Mouse (Mus musculus): ENCODE results near the gene Tas2r120. TPM values are rescaled to one million over a fixed set of nuclear protein-coding genes. Genes with fewer than 3 reads are reported as not detected.
"Not testable (repeated sequence)": the region's sequence is repeated elsewhere in the genome, so short reads cannot be mapped to it uniquely, and the experiment has no call there.

Tas2r120 gene
- not detected in 2 replicates for polyA plus RNA-seq (2012; rRNA removed)

DNA sequence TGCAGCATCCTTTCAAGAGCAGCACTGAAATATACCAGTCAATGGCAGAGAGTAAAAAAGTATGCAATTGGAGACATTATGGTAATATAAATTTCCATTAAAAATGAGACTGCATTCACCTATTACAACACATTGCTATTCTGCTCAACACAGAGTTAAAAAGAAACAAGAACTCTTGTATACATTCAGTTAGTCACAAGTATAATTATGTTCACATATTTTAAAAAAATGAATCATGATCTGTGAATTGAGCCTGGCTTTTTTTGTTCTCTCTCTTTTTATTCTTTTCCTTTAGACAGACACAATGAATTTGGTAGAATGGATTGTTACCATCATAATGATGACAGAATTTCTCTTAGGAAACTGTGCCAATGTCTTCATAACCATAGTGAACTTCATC lies at the start of gene Tas2r120:
Tas2r120 (plus strand) TSS at position 301 of the 400 bp plus-strand sequence.
- H3K27me3 ChIP-seq (ENCODE audit: control insufficient read depth, insufficient read depth, low read length) = no peaks in the 10 kb centered on the region

DNA sequence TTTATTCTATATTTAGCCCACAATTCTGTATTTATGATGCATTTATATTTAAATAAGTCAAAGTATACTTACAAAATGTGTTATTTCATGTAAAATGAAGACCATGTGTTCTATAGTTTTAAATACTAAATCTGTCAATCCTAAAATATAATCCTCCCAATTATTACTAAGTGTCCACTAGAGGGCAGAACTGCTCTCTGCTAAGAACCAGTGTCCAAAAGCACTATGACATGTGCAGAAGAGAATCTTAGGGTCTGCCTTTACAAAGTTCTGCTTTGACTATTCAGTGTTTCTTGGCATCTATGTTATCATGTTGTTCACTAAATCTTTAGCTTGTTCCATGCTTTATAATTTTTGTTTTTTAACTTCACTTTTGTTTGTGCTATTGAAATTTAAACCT lies 7.4 kb upstream of the Tas2r120 start:
- TF ChIP-seq POLR2A (IDR thresholded peaks at IDR 0.05; ENCODE audit: low read depth, low read length) = no peak
- no peak for TF ChIP-seq CTCF (IDR thresholded peaks at IDR 0.05; ENCODE audit: extremely low read depth, insufficient read depth, insufficient read length, insufficient replicate concordance)
- no peak for DNase-seq (ENCODE audit: low read depth in 1 of 2, low spot score in 2 of 2)
- Histone ChIP-seq H3K27me3 (ENCODE audit: control insufficient read depth, insufficient read depth, low read length) (no peaks in the 10 kb centered on the region), H3K36me3 (ENCODE audit: control insufficient read depth, insufficient read depth, low read length) (no peaks in the 10 kb centered on the region), H3K4me1 (ENCODE audit: control insufficient read depth, insufficient read depth, insufficient read length) (no peaks in the 10 kb centered on the region), H3K27ac (ENCODE audit: insufficient read depth, low read length) (no peak overlapping the region), H3K4me3 (ENCODE audit: extremely low read depth, insufficient read depth, insufficient read length) (no peak overlapping the region)

More for the DNA sequence above, at the start of gene Tas2r120:
- no peak within 1 kb of the TSS for H3K4me3 ChIP-seq (ENCODE audit: extremely low read depth, insufficient read depth, insufficient read length)
- H3K36me3 ChIP-seq (ENCODE audit: control insufficient read depth, insufficient read depth, low read length) = no peaks in the 10 kb centered on the region
- no peaks in the 10 kb centered on the region for H3K4me1 ChIP-seq (ENCODE audit: control insufficient read depth, insufficient read depth, insufficient read length)
- no peak for TF ChIP-seq CTCF (IDR thresholded peaks at IDR 0.05; ENCODE audit: extremely low read depth, insufficient read depth, insufficient read length, insufficient replicate concordance)
- TF ChIP-seq POLR2A (IDR thresholded peaks at IDR 0.05; ENCODE audit: low read depth, low read length) = no peak
- H3K27ac ChIP-seq (ENCODE audit: insufficient read depth, low read length) = no peak within 1 kb of the TSS
- no peak for DNase-seq (ENCODE audit: low read depth in 1 of 2, low spot score in 2 of 2)

DNA sequence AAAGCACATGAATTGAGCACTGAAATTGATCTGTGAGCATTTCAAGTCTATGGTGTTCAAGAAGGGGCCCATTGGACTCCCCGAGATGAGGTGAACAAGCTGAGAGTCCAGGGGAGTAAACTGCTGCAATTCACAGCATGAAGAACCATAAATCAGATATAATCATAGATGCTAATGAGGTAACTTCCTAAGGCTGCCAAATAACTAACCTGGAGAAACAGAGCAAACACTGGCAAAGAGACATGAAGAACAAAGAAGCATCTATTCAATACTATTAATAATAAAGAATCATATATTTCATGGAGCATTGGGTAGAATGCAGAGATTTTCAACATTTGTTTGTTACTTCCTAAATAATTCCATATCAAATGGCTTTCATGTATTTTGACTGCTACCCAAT lies 5.3 kb upstream of the Tas2r120 start, which contains the start of gene A630073D07Rik:
A630073D07Rik (minus strand) TSS at position 101 of the 400 bp plus-strand sequence.
- WGBS = 84% methylated on average over 1 of the region's 1 CpGs
- Histone ChIP-seq H3K4me1 (ENCODE audit: control insufficient read depth, insufficient read depth, insufficient read length) (no peaks in the 10 kb centered on the region), H3K27ac (ENCODE audit: insufficient read depth, low read length) (no peak within 1 kb of the TSS), H3K4me3 (ENCODE audit: extremely low read depth, insufficient read depth, insufficient read length) (no peak within 1 kb of the TSS), H3K36me3 (ENCODE audit: control insufficient read depth, insufficient read depth, low read length) (no peaks in the 10 kb centered on the region), H3K27me3 (ENCODE audit: control insufficient read depth, insufficient read depth, low read length) (no peaks in the 10 kb centered on the region)
- DNase-seq (ENCODE audit: low read depth in 1 of 2, low spot score in 2 of 2) = no peak
- TF ChIP-seq POLR2A (IDR thresholded peaks at IDR 0.05; ENCODE audit: low read depth, low read length) (no peak), CTCF (IDR thresholded peaks at IDR 0.05; ENCODE audit: extremely low read depth, insufficient read depth, insufficient read length, insufficient replicate concordance) (no peak)

DNA sequence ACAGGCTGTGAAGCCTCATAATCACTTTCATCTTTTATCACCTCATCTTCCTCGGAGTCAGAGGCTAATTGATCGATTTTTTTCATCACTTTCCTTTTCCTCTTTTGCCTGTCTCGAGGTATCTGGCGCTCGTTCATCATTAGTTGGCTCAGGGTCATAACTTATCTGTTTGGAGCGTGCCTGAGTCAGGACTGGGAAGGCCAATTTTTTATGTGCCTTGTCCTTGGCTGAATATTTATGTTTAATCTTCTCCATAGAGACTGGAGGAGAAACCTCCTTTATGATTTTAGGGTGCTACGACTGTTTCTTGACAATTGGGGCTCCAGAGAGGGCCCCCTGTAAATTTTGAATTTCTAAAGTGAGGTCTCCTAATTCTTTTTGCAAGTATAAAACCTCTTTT lies 34.8 kb downstream of the Tas2r120 start:
- not testable (repeated sequence) for H3K4me3 ChIP-seq (ENCODE audit: extremely low read depth, insufficient read depth, insufficient read length); H3K36me3 ChIP-seq (ENCODE audit: control insufficient read depth, insufficient read depth, low read length); H3K27ac ChIP-seq (ENCODE audit: insufficient read depth, low read length); H3K4me1 ChIP-seq (ENCODE audit: control insufficient read depth, insufficient read depth, insufficient read length); H3K27me3 ChIP-seq (ENCODE audit: control insufficient read depth, insufficient read depth, low read length); DNase-seq (ENCODE audit: low read depth in 1 of 2, low spot score in 2 of 2)
- WGBS = 77% methylated on average over 7 of the region's 7 CpGs

DNA sequence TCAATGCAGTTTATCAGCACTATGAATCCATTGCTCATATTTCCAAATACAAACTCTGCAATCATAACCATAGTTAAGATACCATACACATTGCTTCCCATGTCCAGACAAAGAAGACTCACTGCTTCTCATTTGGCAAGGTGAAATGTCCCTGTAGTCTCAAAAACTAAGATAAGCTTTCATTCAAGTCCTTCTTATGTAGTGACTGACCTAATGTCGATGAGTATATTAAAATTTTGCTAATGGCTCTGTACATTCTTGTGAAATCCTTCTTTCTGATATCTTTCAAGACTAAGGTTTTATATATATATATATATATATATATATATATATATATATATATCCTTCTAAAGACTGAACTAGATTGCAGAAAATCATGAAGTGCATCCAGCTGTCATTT lies 44.2 kb downstream of the Tas2r120 start, which contains the start of gene Tas2r121:
Tas2r121 (minus strand) TSS at position 101 of the 400 bp plus-strand sequence.
- no peaks in the 10 kb centered on the region for H3K36me3 ChIP-seq (ENCODE audit: control insufficient read depth, insufficient read depth, low read length)
- no peak within 1 kb of the TSS for H3K4me3 ChIP-seq (ENCODE audit: extremely low read depth, insufficient read depth, insufficient read length)
- TF ChIP-seq CTCF (IDR thresholded peaks at IDR 0.05; ENCODE audit: extremely low read depth, insufficient read depth, insufficient read length, insufficient replicate concordance) (no peak), POLR2A (IDR thresholded peaks at IDR 0.05; ENCODE audit: low read depth, low read length) (no peak)
- no peaks in the 10 kb centered on the region for H3K27me3 ChIP-seq (ENCODE audit: control insufficient read depth, insufficient read depth, low read length)
- no peak within 1 kb of the TSS for H3K27ac ChIP-seq (ENCODE audit: insufficient read depth, low read length)
- no peak for DNase-seq (ENCODE audit: low read depth in 1 of 2, low spot score in 2 of 2)
- WGBS = 72% methylated on average over 1 of the region's 1 CpGs
- no peaks in the 10 kb centered on the region for H3K4me1 ChIP-seq (ENCODE audit: control insufficient read depth, insufficient read depth, insufficient read length)

Other genes starting within 250 kb of the Tas2r120 start
- gene Prh1, start 87.1 kb upstream of the Tas2r120 start, polyA plus RNA-seq (2012; rRNA removed) = not detected in 2 replicates
- not detected in 2 replicates for gene Prp2, start 61.0 kb upstream of the Tas2r120 start, polyA plus RNA-seq (2012; rRNA removed)
- gene A630073D07Rik, start 5.4 kb upstream of the Tas2r120 start, polyA plus RNA-seq (2012; rRNA removed) = not detected in 2 replicates
- not detected in 2 replicates for gene Tas2r121, start 44.1 kb downstream of the Tas2r120 start, polyA plus RNA-seq (2012; rRNA removed)
- not detected in 2 replicates for gene Tas2r122, start 55.0 kb downstream of the Tas2r120 start, polyA plus RNA-seq (2012; rRNA removed)
- gene Tas2r115, start 81.1 kb downstream of the Tas2r120 start, polyA plus RNA-seq (2012; rRNA removed) = not detected in 2 replicates
- gene Tas2r124, start 97.8 kb downstream of the Tas2r120 start, polyA plus RNA-seq (2012; rRNA removed) = not detected in 2 replicates
- gene Tas2r102, start 105.2 kb downstream of the Tas2r120 start, polyA plus RNA-seq (2012; rRNA removed) = not detected in 2 replicates
- gene Tas2r136, start 121.2 kb downstream of the Tas2r120 start, polyA plus RNA-seq (2012; rRNA removed) = not detected in 2 replicates
- not detected in 2 replicates for gene Tas2r117, start 145.9 kb downstream of the Tas2r120 start, polyA plus RNA-seq (2012; rRNA removed)
- gene Tas2r123, start 190.2 kb downstream of the Tas2r120 start, polyA plus RNA-seq (2012; rRNA removed) = not detected in 2 replicates
- not detected in 2 replicates for gene Tas2r116, start 198.5 kb downstream of the Tas2r120 start, polyA plus RNA-seq (2012; rRNA removed)
- not detected in 2 replicates for gene Tas2r110, start 211.1 kb downstream of the Tas2r120 start, polyA plus RNA-seq (2012; rRNA removed)
- not detected in 2 replicates for gene Tas2r113, start 236.1 kb downstream of the Tas2r120 start, polyA plus RNA-seq (2012; rRNA removed)

All from spleen, adult 2 months (tissue).